In the genomic region with DNA sequence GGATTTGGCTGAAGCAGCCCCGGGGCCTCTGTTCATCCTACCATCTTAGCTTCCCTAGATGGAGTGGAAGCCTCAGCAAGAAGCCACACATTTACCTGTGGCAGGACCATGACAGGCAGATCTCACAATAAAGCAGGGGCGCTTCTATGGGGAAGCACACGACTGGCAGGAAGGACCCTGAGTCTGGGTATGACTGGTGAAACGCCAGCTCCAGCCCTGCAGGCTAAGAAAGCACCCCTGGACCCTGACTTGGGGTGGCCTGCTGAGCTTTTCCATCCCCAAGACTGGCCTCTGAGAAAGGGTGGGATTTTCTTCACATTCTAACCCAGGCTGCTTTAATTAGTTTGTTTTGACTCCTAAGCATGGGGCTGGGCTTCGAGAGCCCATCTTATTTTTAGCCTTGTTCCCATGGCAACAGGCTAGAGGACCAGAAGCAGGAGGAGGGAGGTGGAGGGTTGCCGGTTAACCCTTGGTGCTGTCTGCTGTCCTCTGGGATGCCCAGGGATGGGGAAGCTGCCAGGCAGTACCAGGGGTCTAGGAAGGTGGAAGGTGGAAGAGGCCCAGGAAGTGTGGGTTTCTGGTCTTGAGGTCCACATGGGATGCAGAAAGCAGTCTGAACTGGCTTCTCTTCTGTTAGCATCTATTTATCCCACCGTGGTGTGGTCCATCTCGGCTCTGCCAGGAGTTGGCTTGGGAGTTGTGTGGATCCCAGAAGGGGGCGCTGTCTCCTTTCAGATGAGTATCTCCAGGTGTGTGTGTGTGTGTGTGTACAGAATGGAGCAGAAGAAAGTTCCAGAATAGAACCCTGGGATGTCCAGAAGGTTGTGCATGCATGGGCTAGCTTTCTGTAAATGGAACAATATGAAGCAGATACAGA, we compare ENCODE assay signal across 9 mouse cellular contexts.
DNase-seq lines count a peak whose midpoint lies in the region; ATAC-seq and TF ChIP-seq lines count a peak whose summit lies in the region.
"Had no signal": no experiment of that assay in that cellular context is flagged by ENCODE, and none has a peak within 500 bp of the region (broad histone marks: within the 10 kb centered on the region; RNA-seq: fewer than 3 reads in every experiment).

No protein-coding gene starts in this region.

- peak; percentile 46 to 53 for DNase-seq in heart, adult 2 months
- DNase-seq in heart, adult 11 months = no peak
- DNase-seq in cerebellum, adult 18-20 months = peak; percentile 35 to 52
- DNase-seq in forebrain, postnatal 0 days = peak; percentile 93
- DNase-seq in hindbrain, embryonic 14.5 days (ENCODE audit: low spot score) = peak; percentile 82
- DNase-seq in left cerebral cortex, adult 2 months (ENCODE audit: extremely low spot score in 1 of 2, low spot score in 2 of 2) = peak; percentile 77 to 78
- DNase-seq in midbrain, embryonic 14.5 days = peak; percentile 90
- DNase-seq in thymus, postnatal 25 days = peak; percentile 53

- H3K79me2 ChIP-seq in heart, adult 2 months (replicated peaks; ENCODE audit: control insufficient read depth, insufficient read depth, low read length) = no peaks in the 10 kb centered on the region

- H3K9me3 ChIP-seq in forebrain, postnatal 0 days (ENCODE audit: low read length) = no peaks in the 10 kb centered on the region
- no peaks in the 10 kb centered on the region for H3K9me3 ChIP-seq in hindbrain, embryonic 14.5 days (ENCODE audit: control insufficient read depth, low read length)
- no peaks in the 10 kb centered on the region for H3K9me3 ChIP-seq in midbrain, embryonic 14.5 days (ENCODE audit: control insufficient read depth, low read length)
- H3K9me3 ChIP-seq: megakaryocyte, embryonic 14.5 days had no signal

- ATAC-seq in forebrain, postnatal 0 days = peak; percentile 87
- ATAC-seq in hindbrain, embryonic 14.5 days (ENCODE audit: low FRiP score) = peak; percentile 79
- ATAC-seq in midbrain, embryonic 14.5 days (ENCODE audit: low FRiP score, low TSS enrichment) = peak; percentile 72

- intact Hi-C loops in heart, adult 2 months (cut with DNase I) = loop anchor here (1.0 to 10.0 kb wide), 3 partner anchors 70 to 338 kb away; no protein-coding TSS in a partner anchor
- intact Hi-C loops in left cerebral cortex, adult 2 months (cut with DNase I) = loop anchor here (1.0 to 5.0 kb wide), 2 partner anchors 70 to 196 kb away; no protein-coding TSS in a partner anchor

- no peak overlapping the region for H3K4me3 ChIP-seq in heart, adult 2 months
- H3K4me3 ChIP-seq in forebrain, postnatal 0 days (ENCODE audit: low read depth, low read length) = no peak overlapping the region
- H3K4me3 ChIP-seq in hindbrain, embryonic 14.5 days (replicated peaks; ENCODE audit: low read length) = no peak overlapping the region
- H3K4me3 ChIP-seq in left cerebral cortex, adult 2 months = no peak overlapping the region
- H3K4me3 ChIP-seq in midbrain, embryonic 14.5 days (replicated peaks; ENCODE audit: low read depth, low read length) = no peak overlapping the region
- H3K4me3 ChIP-seq: megakaryocyte, embryonic 14.5 days had no signal

- H3K27me3 ChIP-seq in heart, adult 2 months (ENCODE audit: control insufficient read depth, insufficient read depth, low read length) = no peaks in the 10 kb centered on the region
- H3K27me3 ChIP-seq in forebrain, postnatal 0 days (ENCODE audit: insufficient read depth, low read length) = no peaks in the 10 kb centered on the region
- H3K27me3 ChIP-seq in hindbrain, embryonic 14.5 days (ENCODE audit: control insufficient read depth, insufficient read depth, low read length) = no peaks in the 10 kb centered on the region
- H3K27me3 ChIP-seq in midbrain, embryonic 14.5 days (ENCODE audit: control insufficient read depth, insufficient read depth, low read length) = no peaks in the 10 kb centered on the region

- no peak overlapping the region for H3K27ac ChIP-seq in heart, adult 2 months
- peak overlapping the region; percentile 79 for H3K27ac ChIP-seq in forebrain, postnatal 0 days (ENCODE audit: low read depth, low read length)
- peak overlapping the region; percentile 51; the same call in 1 of the 2 replicates for H3K27ac ChIP-seq in hindbrain, embryonic 14.5 days
- H3K27ac ChIP-seq in left cerebral cortex, adult 2 months = peak overlapping the region; percentile 84
- H3K27ac ChIP-seq in midbrain, embryonic 14.5 days (replicated peaks; ENCODE audit: low read depth, low read length) = peak overlapping the region; percentile 80

- no peak for TF ChIP-seq POLR2A in heart, adult 2 months (IDR thresholded peaks at IDR 0.05; ENCODE audit: insufficient read depth, low read depth, low read length)

- TF ChIP-seq CTCF in heart, adult 2 months (IDR thresholded peaks at IDR 0.05) = peak; percentile 68
- peak; percentile 87 for TF ChIP-seq CTCF in forebrain, postnatal 0 days (IDR thresholded peaks at IDR 0.05; ENCODE audit: low read depth)
- peak; percentile 65 for TF ChIP-seq CTCF in left cerebral cortex, adult 2 months (IDR thresholded peaks at IDR 0.05)

- no peak overlapping the region for H3K9ac ChIP-seq in heart, adult 2 months (ENCODE audit: low read depth, low read length)
- peak overlapping the region; percentile 28; the same call in 1 of the 2 replicates for H3K9ac ChIP-seq in forebrain, postnatal 0 days
- H3K9ac ChIP-seq in hindbrain, embryonic 14.5 days = peak overlapping the region; percentile 32; the same call in 1 of the 2 replicates
- no peak overlapping the region for H3K9ac ChIP-seq in midbrain, embryonic 14.5 days (replicated peaks; ENCODE audit: low read length)

- peak overlapping the region; percentile 20 for H3K4me2 ChIP-seq in forebrain, postnatal 0 days (ENCODE audit: low read depth)
- no peak overlapping the region for H3K4me2 ChIP-seq in hindbrain, embryonic 14.5 days (replicated peaks)
- peak overlapping the region; percentile 27 for H3K4me2 ChIP-seq in midbrain, embryonic 14.5 days (ENCODE audit: low read length)

- H3K36me3 ChIP-seq in heart, adult 2 months (ENCODE audit: control insufficient read depth, insufficient read depth, low read length) = no peaks in the 10 kb centered on the region
- no peaks in the 10 kb centered on the region for H3K36me3 ChIP-seq in forebrain, postnatal 0 days (ENCODE audit: insufficient read depth)
- H3K36me3 ChIP-seq in hindbrain, embryonic 14.5 days (replicated peaks; ENCODE audit: control insufficient read depth, insufficient read depth) = no peaks in the 10 kb centered on the region
- H3K36me3 ChIP-seq in midbrain, embryonic 14.5 days (ENCODE audit: control insufficient read depth, insufficient read depth, low read length) = no peaks in the 10 kb centered on the region

- WGBS in heart, adult 2 months = 27% methylated on average over 9 of the region's 9 CpGs
- WGBS in forebrain, postnatal 0 days = 13% methylated on average over 9 of the region's 9 CpGs
- WGBS in hindbrain, embryonic 14.5 days = 18% methylated on average over 9 of the region's 9 CpGs
- WGBS in midbrain, embryonic 14.5 days = 12% methylated on average over 9 of the region's 9 CpGs

- H3K4me1 ChIP-seq in heart, adult 2 months (ENCODE audit: control insufficient read depth, insufficient read depth, low read length) = no peaks in the 10 kb centered on the region; the same call in 1 of the 2 replicates
- peaks cover 10% of the 10 kb centered on the region; the same call in 1 of the 2 replicates for H3K4me1 ChIP-seq in forebrain, postnatal 0 days (ENCODE audit: insufficient read depth)
- peaks cover 15% of the 10 kb centered on the region for H3K4me1 ChIP-seq in hindbrain, embryonic 14.5 days (replicated peaks; ENCODE audit: control insufficient read depth, insufficient read depth, low read length)
- H3K4me1 ChIP-seq in midbrain, embryonic 14.5 days (ENCODE audit: control insufficient read depth, insufficient read depth, low read length) = peaks cover 11% of the 10 kb centered on the region

- TF ChIP-seq EP300 in heart, adult 2 months (IDR thresholded peaks at IDR 0.05; ENCODE audit: insufficient read depth, low read depth, low read length) = 0 out of 2 replicates have a peak, but pooled peaks have one; percentile 63

Comparison
In these comparisons a context has a peak if more than half of its experiments do, and no peak if none do; other contexts are left out.
1. H3K9ac ChIP-seq: peak in forebrain, postnatal 0 days (single experiment) and hindbrain, embryonic 14.5 days (single experiment); none in heart, adult 2 months (single experiment) and midbrain, embryonic 14.5 days (single experiment).
2. Peak in every context shown above with its lines, with median percentiles within 50 percentile points of each other: CTCF ChIP-seq and ATAC-seq.